Mouse (Mus musculus) intestine, embryonic 16.5 days (tissue): ENCODE measurements around the gene Kcna2. TPM values are rescaled to one million over a fixed set of nuclear protein-coding genes. Genes with fewer than 3 reads are reported as not detected.

Experiments
- ATAC-seq: fragments of 200-750 bp; cut with Nextera tagmentation; 2 replicates; pipeline ENCODE4 v1.8.0; 2017; ENCODE audit warnings: moderate TSS enrichment, moderate library complexity
- H3K27ac ChIP-seq: fragments of 300-500 bp; sonication (generic); 2 replicates; pipeline ENCODE4 v1.5.1; 2014; ENCODE audit warnings: mild to moderate bottlenecking, low read length
- H3K27me3 ChIP-seq: fragments of 300-500 bp; sonication (generic); replicated peaks from 2 replicates; pipeline ENCODE4 v1.6.1; 2014; ENCODE audit warnings: low read length, control low read depth, mixed read lengths; ENCODE audit not compliant: control insufficient read depth, insufficient read depth
- H3K36me3 ChIP-seq: fragments of 300-500 bp; sonication (generic); 2 replicates; pipeline ENCODE4 v1.6.1; 2014; ENCODE audit warnings: low read length, control low read depth; ENCODE audit not compliant: control insufficient read depth, insufficient read depth
- H3K4me1 ChIP-seq: fragments of 300-500 bp; sonication (generic); 2 replicates; pipeline ENCODE4 v1.6.1; 2014; ENCODE audit warnings: low read length, control low read depth, mixed read lengths; ENCODE audit not compliant: control insufficient read depth, insufficient read depth
- H3K4me2 ChIP-seq: fragments of 300-500 bp; sonication (generic); 2 replicates; pipeline ENCODE4 v1.6.1; 2014; ENCODE audit warnings: low read depth, low read length, control low read depth
- H3K4me3 ChIP-seq: fragments of 300-500 bp; sonication (generic); 2 replicates; pipeline ENCODE4 v1.5.1; 2014; ENCODE audit warnings: mild to moderate bottlenecking, low read length
- H3K9ac ChIP-seq: fragments of 300-500 bp; sonication (generic); 2 replicates; pipeline ENCODE4 v1.6.1; 2014; ENCODE audit warnings: low read depth, low read length
- H3K9me3 ChIP-seq: fragments of 300-500 bp; sonication (generic); 2 replicates; pipeline ENCODE4 v1.6.1; 2016; ENCODE audit warnings: low read length, control low read depth; ENCODE audit not compliant: control insufficient read depth
- WGBS: fragments of 180-500 bp; shearing (Covaris S2); extraction: QIAGEN DNeasy Blood & Tissue Kit; methylation state at CpG from one replicate; pipeline ENCODE4 v1.1.7; 2014; 5-methylcytosine and 5-hydroxymethylcytosine counted together
- polyA plus RNA-seq: library from polyadenylated mRNA; unstranded; fragments of >200 nt; fragmentation: Nextera tagmentation; extraction: Ambion mirVana; gene quantifications from 2 replicates; pipeline ENCODE4 v1.2.1, GENCODE M21; 2015

Gene Kcna2
- polyA plus RNA-seq, 1 experiment from 2014 or later: 0.04 TPM

DNA sequence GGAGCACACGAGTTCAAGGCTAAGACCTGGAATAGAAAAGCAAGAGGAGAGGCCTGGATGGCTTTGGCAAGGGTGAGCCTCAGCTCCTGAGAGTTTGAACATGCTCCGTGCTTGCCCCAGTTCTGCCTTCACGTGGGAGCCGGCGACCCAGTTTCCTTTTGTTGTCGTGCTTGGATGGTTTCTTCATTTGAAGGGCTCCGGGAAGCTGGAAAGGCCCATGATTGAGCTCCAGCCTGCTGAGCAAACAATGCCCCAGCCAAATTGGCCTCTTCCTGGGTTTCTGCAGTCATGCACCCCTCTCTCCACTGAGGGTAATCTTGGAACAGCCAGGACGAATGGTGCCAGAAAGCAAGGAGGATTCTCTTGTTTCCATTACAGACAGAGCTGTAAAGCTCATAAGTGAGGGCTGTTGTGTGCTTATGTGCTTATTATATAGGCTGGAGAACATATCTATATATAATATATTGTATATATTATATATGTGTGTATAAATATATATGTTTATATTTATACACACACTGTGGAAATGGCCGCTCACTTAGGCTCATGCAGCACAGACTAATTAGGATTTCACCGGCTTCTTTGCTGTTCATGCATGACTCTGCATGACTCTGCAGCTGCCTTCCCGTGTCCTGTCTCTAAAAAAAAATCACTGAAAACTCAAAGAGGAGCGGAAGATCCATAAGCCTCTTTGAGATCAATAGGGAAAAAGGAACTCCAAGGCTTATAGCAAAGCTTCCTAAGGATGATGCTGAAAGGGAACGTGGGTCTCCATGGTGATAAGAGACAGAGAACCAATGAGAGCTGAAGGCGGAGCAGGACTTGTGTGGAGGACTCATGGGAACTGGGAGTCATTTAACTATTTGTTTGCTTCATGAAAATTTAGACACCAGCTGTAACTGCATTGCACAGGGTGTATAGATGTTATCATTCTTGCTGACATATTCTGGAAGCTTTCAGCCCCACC lies 13.1 kb downstream of the Kcna2 start:
- no peaks in the 10 kb centered on the region for H3K36me3 ChIP-seq
- no peak overlapping the region for H3K9ac ChIP-seq
- whole genome bisulfite sequencing: 57% methylated on average over 14 of the region's 14 CpGs
- no peak for ATAC-seq
- no peak overlapping the region for H3K27ac ChIP-seq
- no peaks in the 10 kb centered on the region for H3K9me3 ChIP-seq
- no peak overlapping the region for H3K4me2 ChIP-seq
- no peaks in the 10 kb centered on the region for H3K4me1 ChIP-seq
- no peaks in the 10 kb centered on the region for H3K27me3 ChIP-seq
- H3K4me3 ChIP-seq: no peak overlapping the region

DNA sequence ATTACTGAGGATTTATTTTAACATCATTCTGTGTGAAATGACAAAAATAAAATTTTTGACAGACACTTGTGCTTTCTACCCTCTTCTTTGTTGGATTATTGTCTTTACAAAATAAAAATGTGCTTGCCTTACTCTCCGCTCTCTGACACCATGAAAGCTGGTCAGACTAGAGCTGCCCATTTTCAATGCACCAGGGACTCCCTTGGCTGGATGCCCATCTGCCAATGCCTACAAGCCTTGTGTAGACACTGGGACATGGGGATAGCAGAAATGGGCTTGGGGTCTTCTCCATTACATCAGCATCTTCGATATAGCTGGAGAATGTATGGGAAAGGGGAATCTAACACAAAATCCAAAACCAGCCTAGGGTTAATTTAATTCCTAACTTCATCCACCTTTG lies 14.0 kb downstream of the Kcna2 start:
- Histone ChIP-seq H3K36me3 (no peaks in the 10 kb centered on the region), H3K9ac (no peak overlapping the region), H3K4me3 (no peak overlapping the region), H3K9me3 (no peaks in the 10 kb centered on the region), H3K4me1 (no peaks in the 10 kb centered on the region), H3K27ac (no peak overlapping the region), H3K4me2 (no peak overlapping the region), H3K27me3 (no peaks in the 10 kb centered on the region)
- 94% methylated on average over 2 of the region's 2 CpGs for WGBS
- ATAC-seq: no peak

DNA sequence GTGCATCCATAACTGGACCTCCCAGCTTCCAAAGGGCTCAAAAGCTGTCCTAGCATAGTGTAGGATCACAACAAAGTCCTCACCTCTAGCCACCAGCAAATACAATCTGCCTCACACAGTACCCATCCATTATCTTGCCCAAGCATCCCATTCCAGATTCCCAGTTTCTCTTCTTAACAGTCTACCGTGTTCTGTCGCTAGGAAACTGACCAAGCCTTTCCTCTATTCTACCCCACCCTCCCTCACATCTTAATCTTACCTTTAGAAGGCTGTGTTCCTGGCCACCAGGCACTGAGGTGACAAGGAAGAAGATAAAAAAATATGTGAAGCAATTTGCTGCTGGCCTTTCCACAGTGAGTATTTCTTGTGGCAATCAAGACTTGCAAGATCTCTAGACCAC lies 14.8 kb downstream of the Kcna2 start:
- H3K9ac ChIP-seq: no peak overlapping the region
- H3K27me3 ChIP-seq: no peaks in the 10 kb centered on the region
- WGBS: 70% methylated on average over 2 of the region's 2 CpGs
- H3K9me3 ChIP-seq: no peaks in the 10 kb centered on the region
- no peak overlapping the region for H3K4me3 ChIP-seq
- ATAC-seq: no peak
- H3K36me3 ChIP-seq: no peaks in the 10 kb centered on the region
- H3K4me2 ChIP-seq: no peak overlapping the region
- H3K4me1 ChIP-seq: no peaks in the 10 kb centered on the region
- no peak overlapping the region for H3K27ac ChIP-seq

DNA sequence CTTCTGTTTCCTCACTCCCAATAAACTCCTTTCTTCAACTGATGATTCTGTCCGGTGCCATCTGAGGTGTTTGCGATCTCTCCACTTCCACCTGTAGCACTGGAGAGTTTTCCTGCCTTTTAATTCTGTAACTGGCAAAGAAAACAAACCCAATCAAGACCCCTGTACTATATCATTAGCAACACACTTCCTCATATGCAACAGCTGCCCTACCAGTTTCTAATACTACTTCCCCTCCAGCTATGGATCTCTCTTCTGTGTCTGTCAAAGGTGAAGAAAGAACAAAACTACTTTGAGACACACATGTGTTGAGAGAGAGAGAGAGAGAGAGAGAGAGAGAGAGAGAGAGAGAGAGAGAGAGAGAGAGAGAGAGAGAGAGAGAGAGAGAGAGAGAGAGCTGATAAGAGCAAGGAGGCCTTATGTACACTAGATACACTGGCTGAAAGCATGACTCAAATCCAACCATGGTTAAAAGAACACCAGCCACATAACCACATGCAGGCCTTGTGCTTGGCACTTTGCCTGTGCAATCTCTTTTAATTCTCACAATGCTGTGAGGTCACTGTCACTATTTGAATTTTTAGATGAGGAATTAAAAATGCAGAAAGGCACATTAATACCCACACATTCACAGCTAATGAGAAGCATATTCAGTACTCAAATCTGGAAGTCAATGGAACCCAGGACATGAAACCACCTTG lies 19.1 kb downstream of the Kcna2 start:
- no peak for ATAC-seq

DNA sequence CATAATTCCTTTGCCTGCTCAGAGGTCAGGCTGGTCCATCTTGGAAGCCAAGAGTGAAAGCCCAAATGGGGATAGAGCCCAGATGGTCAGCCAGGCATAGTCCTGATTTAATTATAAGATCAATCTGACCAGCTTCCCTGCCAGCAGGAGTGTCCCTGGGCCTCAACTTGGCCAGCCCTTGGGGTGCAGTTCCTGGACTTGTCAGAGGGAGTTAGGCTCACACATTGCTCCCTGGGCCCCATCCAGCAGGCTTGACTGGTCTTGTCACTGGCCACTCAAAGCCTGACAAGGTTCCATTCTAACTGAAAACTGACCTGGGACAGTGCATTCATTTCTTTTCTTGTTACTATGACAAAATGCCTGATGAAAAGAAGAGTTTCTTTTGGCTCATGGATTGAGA lies 21.4 kb downstream of the Kcna2 start:
- Histone ChIP-seq H3K9ac (no peak overlapping the region), H3K36me3 (no peaks in the 10 kb centered on the region), H3K4me3 (no peak overlapping the region), H3K27ac (no peak overlapping the region), H3K4me2 (no peak overlapping the region), H3K4me1 (no peaks in the 10 kb centered on the region), H3K9me3 (no peaks in the 10 kb centered on the region), H3K27me3 (no peaks in the 10 kb centered on the region)
- no peak for ATAC-seq

More for the DNA sequence above, 19.1 kb downstream of the Kcna2 start:
- no peak overlapping the region for H3K9ac ChIP-seq
- H3K9me3 ChIP-seq: no peaks in the 10 kb centered on the region
- no peak overlapping the region for H3K4me3 ChIP-seq
- no peak overlapping the region for H3K27ac ChIP-seq
- no peaks in the 10 kb centered on the region for H3K4me1 ChIP-seq
- 93% methylated on average over 2 of the region's 2 CpGs for WGBS
- H3K4me2 ChIP-seq: no peak overlapping the region
- no peaks in the 10 kb centered on the region for H3K27me3 ChIP-seq
- H3K36me3 ChIP-seq: no peaks in the 10 kb centered on the region

DNA sequence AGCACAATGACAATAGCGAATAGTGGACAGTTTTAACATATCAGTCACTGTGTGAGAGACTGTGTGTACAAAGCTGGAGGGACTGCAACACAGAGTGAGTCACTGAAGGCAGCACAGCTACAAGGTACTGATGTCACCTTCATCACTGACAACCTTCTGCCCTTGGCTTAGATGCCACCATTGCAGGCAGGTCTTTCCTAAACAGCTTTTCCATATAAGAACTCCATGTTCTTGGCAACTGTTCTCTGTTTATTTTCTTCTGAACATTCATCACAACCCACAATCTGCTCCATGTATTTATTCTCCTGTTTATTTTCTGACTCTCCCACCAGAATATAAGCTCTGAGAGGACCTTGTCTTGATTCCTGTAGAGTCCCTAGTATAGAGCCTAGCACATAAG lies 26.7 kb downstream of the Kcna2 start:
- no peaks in the 10 kb centered on the region for H3K27me3 ChIP-seq
- H3K9me3 ChIP-seq: no peaks in the 10 kb centered on the region
- no peaks in the 10 kb centered on the region; the same call in 1 of the 2 replicates for H3K4me1 ChIP-seq
- H3K4me2 ChIP-seq: no peak overlapping the region
- no peak overlapping the region for H3K9ac ChIP-seq
- no peak overlapping the region for H3K27ac ChIP-seq
- no peaks in the 10 kb centered on the region for H3K36me3 ChIP-seq
- 75% methylated on average over 1 of the region's 1 CpGs for WGBS
- no peak overlapping the region for H3K4me3 ChIP-seq
- ATAC-seq: no peak

DNA sequence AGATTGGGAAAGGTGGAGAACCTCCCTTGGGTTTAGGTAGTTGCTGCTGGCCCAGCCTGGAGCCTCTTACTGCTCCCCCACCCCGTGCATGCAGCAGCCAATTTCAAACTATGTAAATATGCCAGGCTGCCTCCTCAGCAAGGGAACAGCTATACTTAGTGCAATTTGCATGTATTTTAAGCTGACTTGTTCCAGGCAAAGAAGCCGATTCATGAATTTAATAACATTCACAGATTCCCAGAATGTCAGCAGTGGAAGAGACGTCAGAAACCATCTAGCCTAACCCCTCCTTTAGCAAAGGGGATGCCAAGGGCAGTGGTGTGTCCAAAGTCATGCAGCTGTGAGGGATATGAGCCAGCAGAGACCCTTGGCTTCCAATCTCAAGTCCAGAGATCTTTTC lies 27.5 kb downstream of the Kcna2 start:
- Histone ChIP-seq H3K4me3 (no peak overlapping the region), H3K27me3 (no peaks in the 10 kb centered on the region), H3K9ac (no peak overlapping the region), H3K27ac (no peak overlapping the region), H3K4me1 (no peaks in the 10 kb centered on the region; the same call in 1 of the 2 replicates), H3K9me3 (no peaks in the 10 kb centered on the region), H3K36me3 (no peaks in the 10 kb centered on the region), H3K4me2 (no peak overlapping the region)
- no peak for ATAC-seq
- WGBS: 51% methylated on average over 3 of the region's 3 CpGs

DNA sequence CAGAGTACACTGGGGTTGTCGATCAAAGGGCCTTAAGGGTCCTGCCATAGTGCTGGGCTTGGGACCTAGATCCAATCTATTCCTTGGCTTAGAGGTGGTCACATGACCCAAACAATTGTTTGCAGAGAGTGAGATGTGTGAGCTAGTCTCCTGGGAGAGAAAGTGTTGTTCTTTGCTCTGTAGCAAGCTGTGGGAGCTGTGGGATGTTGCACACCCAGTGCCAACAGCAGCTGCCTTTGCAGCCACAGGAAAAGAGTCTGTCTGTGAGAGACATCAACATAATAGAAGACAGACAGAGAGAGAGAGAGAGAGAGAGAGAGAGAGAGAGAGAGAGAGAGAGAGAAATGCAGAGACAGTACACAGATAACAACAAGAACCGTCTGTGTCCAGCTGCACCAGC lies 28.3 kb downstream of the Kcna2 start:
- H3K4me1 ChIP-seq: no peaks in the 10 kb centered on the region; the same call in 1 of the 2 replicates
- H3K9ac ChIP-seq: no peak overlapping the region
- H3K4me3 ChIP-seq: no peak overlapping the region
- H3K9me3 ChIP-seq: no peaks in the 10 kb centered on the region
- ATAC-seq: no peak
- no peak overlapping the region for H3K27ac ChIP-seq
- H3K36me3 ChIP-seq: no peaks in the 10 kb centered on the region
- H3K27me3 ChIP-seq: no peaks in the 10 kb centered on the region
- WGBS: 41% methylated on average over 2 of the region's 2 CpGs
- H3K4me2 ChIP-seq: no peak overlapping the region

DNA sequence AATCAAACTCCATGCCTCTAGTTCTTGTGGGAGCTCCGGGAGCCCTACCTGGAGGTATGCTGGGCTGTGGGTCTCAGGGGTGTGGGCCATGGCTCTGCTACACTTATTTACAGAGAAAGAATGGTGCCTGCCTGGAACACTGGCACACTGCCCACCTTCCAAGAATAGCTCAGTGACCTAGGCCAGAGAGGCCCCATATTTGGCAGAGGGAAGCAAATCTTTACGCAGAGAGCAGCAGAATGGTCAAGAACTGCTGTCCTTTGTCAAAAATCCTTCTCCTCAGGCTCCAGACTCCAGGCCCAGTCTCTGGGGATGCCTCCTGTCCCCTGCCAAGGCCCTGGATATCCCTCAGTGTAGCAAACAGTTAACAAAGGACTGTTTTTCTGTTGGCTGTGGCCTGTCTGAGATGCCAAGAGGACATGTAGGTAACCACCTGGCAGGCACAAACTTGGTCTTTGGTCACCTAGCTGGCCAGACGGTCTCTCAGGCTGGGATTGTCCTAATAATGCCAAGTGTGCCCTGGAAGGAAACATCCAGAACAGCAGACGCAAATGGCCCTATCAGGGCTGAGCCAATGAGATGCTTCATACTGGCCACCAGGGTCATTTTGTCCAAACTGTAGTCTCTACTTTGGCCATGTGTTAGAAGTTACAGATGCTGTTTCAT lies 29.8 kb downstream of the Kcna2 start:
- H3K4me1 ChIP-seq: no peaks in the 10 kb centered on the region; the same call in 1 of the 2 replicates
- no peaks in the 10 kb centered on the region for H3K36me3 ChIP-seq
- no peaks in the 10 kb centered on the region for H3K9me3 ChIP-seq
- 64% methylated on average over 4 of the region's 4 CpGs for WGBS
- no peak overlapping the region for H3K4me3 ChIP-seq
- ATAC-seq: peak; percentile 52; the same call in 1 of the 2 replicates
- no peak overlapping the region for H3K9ac ChIP-seq
- H3K27me3 ChIP-seq: no peaks in the 10 kb centered on the region
- no peak overlapping the region for H3K27ac ChIP-seq
- H3K4me2 ChIP-seq: no peak overlapping the region
